Mouse (Mus musculus) cerebellum, postnatal 25 days (tissue): ENCODE data around the gene Orc3.
"Not testable (repeated sequence)": the region's sequence is repeated elsewhere in the genome, so short reads cannot be mapped to it uniquely, and the experiment has no call there.

Source experiments
- DNase-seq, 2 experiments: peaks; one replicate each; pipeline ENCODE4 v3.0.0; 2021; ENCODE audit warnings: mixed read lengths in 2 of 2

Gene Orc3

GRCm38 (mm10) chr4:34581489-34581888 is 33.3 kb downstream of the Orc3 start:
- DNase-seq, result not testable (repeated sequence)

GRCm38 (mm10) chr4:34579215-34579614 is 35.5 kb downstream of the Orc3 start:
- DNase-seq, result no peak

GRCm38 (mm10) chr4:34577028-34577427 is 37.7 kb downstream of the Orc3 start:
- DNase-seq, result no peak

GRCm38 (mm10) chr4:34572876-34573275 is 41.9 kb downstream of the Orc3 start:
- DNase-seq, result no peak

GRCm38 (mm10) chr4:34566226-34566625 is 48.5 kb downstream of the Orc3 start:
- DNase-seq, result no peak

- DNase-seq, result peak in 1 of 2 experiments; percentile 62
These were observed 53.8 kb downstream of the Orc3 start for GRCm38 (mm10) chr4:34560971-34561370.

- no peak for DNase-seq
These were observed 58.6 kb downstream of the Orc3 start for GRCm38 (mm10) chr4:34556183-34556582.

GRCm38 (mm10) chr4:34555604-34556003 is 59.1 kb downstream of the Orc3 start:
- no peak for DNase-seq

- DNase-seq, result no peak
These were observed 60.1 kb downstream of the Orc3 start for GRCm38 (mm10) chr4:34554596-34554995.

GRCm38 (mm10) chr4:34551966-34552365 is 62.8 kb downstream of the Orc3 start:
- DNase-seq, result no peak

GRCm38 (mm10) chr4:34551098-34551809 is 63.5 kb downstream of the Orc3 start:
- DNase-seq, result peak in 1 of 2 experiments; percentile 67

GRCm38 (mm10) chr4:34550748-34551097 is 64.0 kb downstream of the Orc3 start, which contains the start of gene Akirin2:
Gene Akirin2 (plus strand): TSS chr4:34550937.
- DNase-seq, result no peak

GRCm38 (mm10) chr4:34549981-34550747 is 64.6 kb downstream of the Orc3 start:
- peak; percentile 98 for DNase-seq

GRCm38 (mm10) chr4:34529941-34530340 is 84.8 kb downstream of the Orc3 start:
- peak; percentile 83 to 90 for DNase-seq

- peak; percentile 21 to 37 for DNase-seq
These were observed 85.4 kb downstream of the Orc3 start for GRCm38 (mm10) chr4:34529379-34529778.

GRCm38 (mm10) chr4:34528430-34529100 is 86.2 kb downstream of the Orc3 start:
- DNase-seq, result no peak

- no peak for DNase-seq
These were observed 88.0 kb downstream of the Orc3 start for GRCm38 (mm10) chr4:34526771-34527170.

GRCm38 (mm10) chr4:34523586-34523985 is 91.2 kb downstream of the Orc3 start:
- DNase-seq, result peak; percentile 32 to 43

GRCm38 (mm10) chr4:34522846-34523245 is 91.9 kb downstream of the Orc3 start:
- peak; percentile 84 to 87 for DNase-seq
